Mouse (Mus musculus) lung, adult 2 months (tissue): ENCODE results near the gene Nap1l1. TPM values are rescaled to one million over a fixed set of nuclear protein-coding genes. Genes with fewer than 3 reads are reported as not detected.

Experiments used
- DNase-seq: peaks from one replicate; pipeline ENCODE4 v3.0.0; 2022
- H3K4me1 ChIP-seq: fragments of 200-500 bp; 2 replicates; pipeline ENCODE4 v1.6.1; 2011; ENCODE audit warnings: low read length; ENCODE audit not compliant: control insufficient read depth, insufficient read depth
- H3K4me3 ChIP-seq: fragments of 200-500 bp; replicated peaks from 2 replicates; pipeline ENCODE3; 2011; ENCODE audit warnings: low read depth, mild to moderate bottlenecking, control low read depth, low read length; ENCODE audit errors: extremely low read depth
- CTCF ChIP-seq: fragments of 200-500 bp; IDR thresholded peaks from 2 replicates; pipeline ENCODE4 v1.5.1; 2011; ENCODE audit warnings: mild to moderate bottlenecking, low read length, control low read depth; ENCODE audit not compliant: insufficient read depth
- POLR2A ChIP-seq: fragments of 200-500 bp; IDR thresholded peaks from 2 replicates; pipeline ENCODE4 v1.6.1; 2011; ENCODE audit warnings: low read depth, mild to moderate bottlenecking, control low read depth, low read length, borderline replicate concordance; ENCODE audit errors: extremely low read depth
- WGBS: fragments of 180-500 bp; shearing (Covaris S2); methylation state at CpG from one replicate; pipeline ENCODE4 v1.1.7; 2018; 5-methylcytosine and 5-hydroxymethylcytosine counted together
- polyA plus RNA-seq: library from polyadenylated mRNA; depleted of rRNA; stranded (reverse); fragments of >200 nt; gene quantifications from 2 replicates; pipeline ENCODE4 v1.2.3, GENCODE M21; 2012

Nap1l1 gene
- polyA plus RNA-seq, 1 experiment, result 20.7 TPM

DNA sequence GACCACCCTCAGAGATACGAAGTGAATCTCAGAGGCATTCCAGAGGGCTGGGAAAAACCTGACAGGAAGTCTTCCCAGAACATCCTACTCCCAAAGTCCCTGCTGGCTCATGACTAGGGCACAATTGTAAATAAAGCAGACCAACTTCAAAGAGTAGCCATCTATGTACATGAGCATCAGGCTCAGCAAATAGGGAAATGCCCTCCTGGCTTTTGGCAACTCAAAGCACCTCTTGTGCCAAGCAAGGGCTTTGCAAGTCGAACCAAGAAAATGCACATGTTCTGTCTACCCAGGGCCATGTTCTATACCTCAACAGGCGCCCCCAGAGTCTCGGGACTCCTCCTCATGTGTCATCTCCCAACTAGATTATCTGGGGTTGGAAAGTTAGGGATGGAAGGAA, 48.6 kb downstream of the Nap1l1 start:
- DNase-seq, result no peak
- H3K4me1 ChIP-seq, result 0 out of 2 replicates have a peak, but pooled peaks cover 3% of the 10 kb centered on the region
- H3K4me3 ChIP-seq, result no peak overlapping the region
- TF ChIP-seq POLR2A, result no peak
- 57% methylated on average over 4 of the region's 4 CpGs for WGBS

DNA sequence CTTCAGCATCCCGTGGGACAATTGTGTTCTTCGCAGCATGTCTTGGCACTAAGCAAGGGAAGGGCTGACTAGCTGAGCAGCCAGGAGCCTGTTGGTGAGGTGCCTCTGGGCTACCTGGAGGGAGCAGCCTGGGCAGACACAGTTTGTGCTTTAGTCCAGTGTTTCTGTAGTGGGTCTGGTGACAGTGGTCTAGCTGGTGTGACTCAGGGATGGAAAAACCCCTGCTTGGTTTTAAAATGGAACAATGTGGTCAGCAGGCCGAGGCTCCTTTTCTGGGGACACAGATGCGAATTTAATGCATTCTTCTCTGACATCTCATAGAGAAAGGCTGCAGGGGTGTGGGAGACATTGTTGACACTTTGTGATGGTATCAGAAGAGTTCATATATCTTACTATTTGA, 49.2 kb downstream of the Nap1l1 start:
- Histone ChIP-seq H3K4me3 (no peak overlapping the region), H3K4me1 (0 out of 2 replicates have a peak, but pooled peaks cover 3% of the 10 kb centered on the region)
- no peak for TF ChIP-seq CTCF
- no peak for TF ChIP-seq POLR2A
- DNase-seq, result no peak
- WGBS, result 70% methylated on average over 4 of the region's 4 CpGs

DNA sequence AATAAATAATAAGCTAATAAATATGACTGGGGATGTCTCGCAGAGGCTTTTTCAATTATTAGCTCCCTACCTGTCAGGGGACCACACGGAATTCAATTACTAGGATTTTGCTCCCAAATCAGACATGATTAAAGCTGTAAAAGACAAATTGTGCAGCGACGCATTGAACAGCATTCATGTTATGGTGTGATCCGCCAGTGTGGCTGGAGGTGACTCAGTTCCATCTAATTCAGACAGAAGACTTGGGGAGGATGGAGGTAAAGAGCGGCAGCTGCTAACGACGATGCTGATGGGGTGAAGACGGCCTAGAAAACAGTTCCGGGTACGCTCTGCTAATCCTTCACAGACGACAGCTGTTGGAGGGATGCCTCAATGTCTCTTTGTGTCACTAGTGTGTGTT, 50.9 kb downstream of the Nap1l1 start:
- no peak for TF ChIP-seq CTCF
- no peak for TF ChIP-seq POLR2A
- Histone ChIP-seq H3K4me3 (no peak overlapping the region), H3K4me1 (0 out of 2 replicates have a peak, but pooled peaks cover 3% of the 10 kb centered on the region)
- WGBS, result 93% methylated on average over 12 of the region's 12 CpGs
- DNase-seq, result no peak

DNA sequence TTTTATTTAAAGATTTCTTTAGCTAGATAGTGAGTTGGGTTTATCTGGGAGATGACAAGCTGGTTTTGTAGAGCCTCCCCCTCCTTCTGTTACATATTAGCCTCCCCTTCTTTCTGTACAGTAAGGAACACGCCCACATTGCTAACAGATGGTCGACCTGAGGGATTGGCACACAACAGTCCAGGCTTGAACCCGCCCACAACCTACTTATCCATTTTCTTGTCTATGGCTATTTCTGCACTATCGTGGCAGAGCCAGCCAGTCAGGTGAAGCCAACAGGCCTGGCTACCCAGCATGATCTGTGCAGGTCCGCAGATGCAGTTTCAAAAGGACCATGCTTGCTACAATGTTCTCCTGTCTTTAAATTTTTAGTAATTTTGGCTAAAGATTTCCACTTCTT, 54.0 kb downstream of the Nap1l1 start:
- H3K4me3 ChIP-seq, result no peak overlapping the region
- 79% methylated on average over 5 of the region's 5 CpGs for WGBS

DNA sequence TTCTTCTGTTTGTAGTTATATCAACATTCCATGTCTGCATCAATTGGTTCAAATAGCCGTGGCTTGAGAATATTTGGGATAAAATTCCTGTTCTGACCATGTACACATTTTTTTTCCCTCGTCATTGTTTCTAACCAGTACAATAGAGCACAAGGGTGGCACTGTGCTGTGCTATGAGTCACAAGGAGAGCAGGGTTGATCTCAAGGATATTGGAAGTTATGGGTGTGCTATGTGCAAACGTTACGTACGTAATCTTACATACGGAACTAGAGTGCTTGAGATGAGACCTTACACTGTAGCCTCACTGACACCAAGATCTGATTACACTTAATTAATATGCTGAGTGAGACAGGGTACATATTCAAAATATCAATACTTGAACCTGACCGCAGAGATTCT, 54.6 kb downstream of the Nap1l1 start:
- H3K4me1 ChIP-seq, result no peaks in the 10 kb centered on the region
- 76% methylated on average over 7 of the region's 7 CpGs for WGBS

More for the DNA sequence above, 54.0 kb downstream of the Nap1l1 start:
- no peak for DNase-seq
- no peaks in the 10 kb centered on the region for H3K4me1 ChIP-seq
- TF ChIP-seq CTCF (no peak), POLR2A (no peak)

DNA sequence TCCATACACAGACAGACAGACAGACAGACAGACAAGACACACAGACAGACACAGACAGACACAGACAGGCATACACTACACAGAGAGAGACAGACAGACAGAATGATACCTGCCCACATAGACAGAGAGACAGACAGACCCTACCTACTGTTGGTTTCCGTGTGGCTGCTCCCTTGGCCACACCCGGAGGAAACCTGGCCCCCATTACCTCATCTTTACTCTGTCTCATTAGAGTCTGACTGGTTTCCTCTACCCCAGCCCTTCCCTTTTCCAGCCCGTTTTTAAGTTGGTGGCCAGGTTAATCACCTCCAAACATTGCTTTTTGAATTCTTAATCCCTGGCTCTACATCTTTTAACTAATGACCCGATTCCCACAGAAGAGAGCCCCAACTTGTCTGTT, 55.3 kb downstream of the Nap1l1 start:
- WGBS, result 53% methylated on average over 4 of the region's 4 CpGs
- no peak for DNase-seq
- TF ChIP-seq CTCF (no peak), POLR2A (no peak)
- Histone ChIP-seq H3K4me3 (no peak overlapping the region), H3K4me1 (no peaks in the 10 kb centered on the region)

More for the DNA sequence above, 54.6 kb downstream of the Nap1l1 start:
- TF ChIP-seq CTCF, result no peak
- no peak for TF ChIP-seq POLR2A
- H3K4me3 ChIP-seq, result no peak overlapping the region
- DNase-seq, result no peak

DNA sequence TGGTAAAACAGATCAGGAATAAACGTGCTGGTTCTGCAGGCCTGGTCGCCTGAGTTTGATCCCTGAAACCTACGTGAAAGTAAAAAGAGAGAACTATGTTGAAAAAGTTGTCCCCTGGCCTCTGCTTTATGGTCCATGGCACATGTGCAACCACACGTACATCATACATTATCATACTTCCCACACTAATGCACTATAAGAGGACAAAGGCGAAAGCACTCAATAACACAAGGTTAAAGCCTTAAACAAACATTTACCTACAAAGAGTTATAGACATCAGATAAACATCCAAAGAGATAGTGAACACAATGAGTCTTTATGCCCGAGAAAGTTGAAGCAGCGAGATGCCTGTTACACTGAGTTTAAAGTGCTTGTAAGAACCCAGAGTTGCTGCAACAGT, 57.4 kb downstream of the Nap1l1 start:
- WGBS, result 81% methylated on average over 7 of the region's 7 CpGs
- TF ChIP-seq POLR2A, result no peak
- no peak for TF ChIP-seq CTCF
- no peak for DNase-seq
- Histone ChIP-seq H3K4me1 (no peaks in the 10 kb centered on the region), H3K4me3 (no peak overlapping the region)

DNA sequence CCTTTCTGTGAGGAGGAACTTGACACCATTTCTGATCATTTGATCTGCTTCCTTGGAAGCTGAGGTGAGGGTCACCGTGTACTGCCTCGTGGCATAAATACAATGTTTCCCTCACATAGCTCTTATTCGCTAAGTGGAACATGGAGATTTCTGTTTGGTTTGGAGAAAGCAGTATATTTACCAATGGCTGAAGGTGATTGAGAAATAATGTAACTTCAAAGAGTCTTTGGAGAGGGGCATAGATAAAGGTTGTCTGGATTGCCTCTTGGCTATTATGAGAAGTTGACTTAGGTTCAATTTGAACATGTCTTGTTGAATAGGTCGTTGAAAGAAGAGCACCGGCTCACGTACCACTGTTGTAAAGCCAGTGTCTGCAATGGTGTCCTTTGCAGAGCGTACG, 61.7 kb downstream of the Nap1l1 start:
- DNase-seq, result no peak
- TF ChIP-seq POLR2A, result no peak
- TF ChIP-seq CTCF, result no peak
- H3K4me3 ChIP-seq, result no peak overlapping the region
- 69% methylated on average over 8 of the region's 8 CpGs for WGBS
- peaks cover 2% of the 10 kb centered on the region; the same call in 1 of the 2 replicates for H3K4me1 ChIP-seq

DNA sequence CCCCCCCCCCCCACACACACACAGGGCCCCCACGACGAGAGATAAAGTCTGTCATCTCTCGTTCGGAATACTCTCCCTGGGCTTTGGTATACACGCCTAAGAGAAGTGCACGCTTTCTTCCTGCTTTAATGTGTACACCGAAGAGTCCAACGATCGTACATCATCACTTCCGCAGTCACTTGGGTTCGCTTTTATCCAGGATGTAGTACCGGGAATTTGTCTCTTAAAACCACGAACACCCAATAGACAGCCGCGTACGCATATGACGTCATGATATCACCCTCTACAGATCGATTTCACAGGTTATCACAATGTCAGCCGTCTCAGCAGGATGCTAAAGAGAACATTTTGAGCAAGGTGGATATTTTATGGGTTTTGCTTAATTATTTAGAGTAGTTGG, 64.4 kb downstream of the Nap1l1 start:
- DNase-seq, result no peak
- WGBS, result 53% methylated on average over 19 of the region's 19 CpGs
- Histone ChIP-seq H3K4me3 (peak overlapping the region; percentile 24), H3K4me1 (peaks cover 4% of the 10 kb centered on the region; the same call in 1 of the 2 replicates)
- no peak for TF ChIP-seq CTCF
- no peak for TF ChIP-seq POLR2A

DNA sequence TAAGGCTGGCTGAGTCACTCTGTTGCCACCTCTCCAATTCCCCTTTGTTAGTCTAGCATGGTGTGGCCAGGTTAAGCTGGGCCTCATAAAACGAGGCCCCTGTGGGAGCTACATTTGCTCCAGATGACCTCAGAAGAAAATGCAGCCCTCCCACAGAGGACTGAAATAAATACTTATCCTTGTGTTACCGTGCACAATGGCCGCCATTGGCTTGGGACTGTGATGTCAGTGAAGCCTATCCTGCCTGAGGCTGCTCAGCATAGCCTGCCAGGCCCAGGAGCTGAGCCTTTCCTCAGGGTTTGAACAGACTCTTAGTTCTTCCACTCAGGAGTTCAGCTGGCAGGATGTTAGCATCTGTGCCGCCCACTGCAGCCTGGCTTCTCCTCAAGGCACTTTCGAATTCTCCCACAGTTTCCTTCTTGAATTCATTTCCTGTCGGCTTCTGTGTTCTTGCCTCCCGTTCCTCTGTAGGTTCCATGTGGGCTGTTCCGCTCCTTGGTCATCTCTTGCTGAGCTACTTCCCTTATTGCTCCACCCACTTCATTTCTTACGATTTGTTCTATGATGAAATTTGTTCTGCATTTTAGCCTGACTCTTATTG, 66.8 kb downstream of the Nap1l1 start:
- Histone ChIP-seq H3K4me1 (peaks cover 8% of the 10 kb centered on the region), H3K4me3 (peak overlapping the region; percentile 1)
- TF ChIP-seq POLR2A (no peak; the same call in 1 of the 2 replicates), CTCF (no peak)
- WGBS, result 16% methylated on average over 9 of the region's 9 CpGs
- DNase-seq, result peak; percentile 41
